In genomic region chr1:34328606-34329005, GRCm38 (mm10) we compare ENCODE assay signal across 19 mouse cellular contexts.
"Had no signal": no experiment of that assay in that cellular context is flagged by ENCODE, and none has a peak within 500 bp of the region (broad histone marks: within the 10 kb centered on the region; RNA-seq: fewer than 3 reads in every experiment).

No protein-coding gene starts in this region.

- ATAC-seq: liver, embryonic 12.5 days had no signal

- H3K27me3 ChIP-seq: limb, embryonic 15.5 days; neural tube, embryonic 15.5 days; stomach, embryonic 15.5 days had no signal

- H3K36me3 ChIP-seq: limb, embryonic 15.5 days; liver, embryonic 12.5 days; midbrain, embryonic 10.5 days; neural tube, embryonic 15.5 days; stomach, embryonic 15.5 days had no signal

- H3K27ac ChIP-seq: kidney, postnatal 0 days; limb, embryonic 15.5 days; liver, embryonic 12.5 days; midbrain, embryonic 10.5 days; neural tube, embryonic 15.5 days; stomach, embryonic 15.5 days had no signal

- H3K4me2 ChIP-seq: limb, embryonic 15.5 days; liver, embryonic 12.5 days; lung, embryonic 14.5 days; neural tube, embryonic 15.5 days; stomach, embryonic 15.5 days had no signal

- H3K4me3 ChIP-seq: limb, embryonic 15.5 days; liver, embryonic 12.5 days; midbrain, embryonic 10.5 days; myocyte; neural tube, embryonic 15.5 days; stomach, embryonic 15.5 days had no signal

- DNase-seq: kidney, postnatal 36 days; layer of hippocampus, adult 9-11 months; layer of hippocampus, postnatal 36 days; lung, embryonic 14.5 days; lung, postnatal 10 days; lung, postnatal 4 days; midbrain, embryonic 14.5 days; retina, postnatal 1 day; right cerebral cortex, postnatal 4 days; spleen, adult 18-20 months; thymus, adult 2 months; thymus, postnatal 36 days had no signal

- H3K4me1 ChIP-seq: liver, embryonic 12.5 days; midbrain, embryonic 10.5 days; neural tube, embryonic 15.5 days; stomach, embryonic 15.5 days had no signal

- H3K9me3 ChIP-seq: limb, embryonic 15.5 days; liver, embryonic 12.5 days; midbrain, embryonic 10.5 days; neural tube, embryonic 15.5 days; stomach, embryonic 15.5 days had no signal

- H3K9ac ChIP-seq: limb, embryonic 15.5 days; liver, embryonic 12.5 days; lung, embryonic 14.5 days; neural tube, embryonic 15.5 days; stomach, embryonic 15.5 days had no signal
